Mouse (Mus musculus) kidney, embryonic 16.5 days (tissue): Measurements from ENCODE around the gene Ptprd. TPM values are rescaled to one million over a fixed set of nuclear protein-coding genes. Genes with fewer than 3 reads are reported as not detected.
A peak's percentile ranks its signal among the peaks of the same experiment; 100 is the strongest.

Experiments
- ATAC-seq: fragments of 200-750 bp; cut with Nextera tagmentation; 2 replicates; pipeline ENCODE4 v1.8.0; 2017; ENCODE audit warnings: moderate TSS enrichment; ENCODE audit not compliant: low FRiP score, low TSS enrichment
- H3K27ac ChIP-seq: fragments of 300-500 bp; sonication (generic); 2 replicates; pipeline ENCODE4 v1.5.1; 2014; ENCODE audit warnings: low read length
- H3K27me3 ChIP-seq: fragments of 300-500 bp; sonication (generic); 2 replicates; pipeline ENCODE4 v1.6.1; 2014; ENCODE audit warnings: low read length, control low read depth, mixed read lengths; ENCODE audit not compliant: insufficient read depth
- H3K36me3 ChIP-seq: fragments of 300-500 bp; sonication (generic); 2 replicates; pipeline ENCODE4 v1.6.1; 2014; ENCODE audit warnings: low read length, control low read depth, mixed read lengths; ENCODE audit not compliant: insufficient read depth
- H3K4me1 ChIP-seq: fragments of 300-500 bp; sonication (generic); 2 replicates; pipeline ENCODE4 v1.6.1; 2014; ENCODE audit warnings: low read length, control low read depth, mixed read lengths; ENCODE audit not compliant: insufficient read depth
- H3K4me2 ChIP-seq: fragments of 300-500 bp; sonication (generic); replicated peaks from 2 replicates; pipeline ENCODE4 v1.6.1; 2014; ENCODE audit warnings: low read depth, low read length
- H3K4me3 ChIP-seq: fragments of 300-500 bp; sonication (generic); 2 replicates; pipeline ENCODE4 v1.5.1; 2014; ENCODE audit warnings: mild to moderate bottlenecking, low read length
- H3K9ac ChIP-seq: fragments of 300-500 bp; sonication (generic); replicated peaks from 2 replicates; pipeline ENCODE4 v1.6.1; 2014; ENCODE audit warnings: low read length
- H3K9me3 ChIP-seq: fragments of 300-500 bp; sonication (generic); 2 replicates; pipeline ENCODE4 v1.6.1; 2016; ENCODE audit warnings: low read length, control low read depth
- WGBS: fragments of 180-500 bp; shearing (Covaris S2); extraction: QIAGEN DNeasy Blood & Tissue Kit; methylation state at CpG from one replicate; pipeline ENCODE4 v1.1.7; 2014; 5-methylcytosine and 5-hydroxymethylcytosine counted together
- microRNA-seq: library from miRNA; unstranded; fragments of <30 nt; microRNA quantifications from one replicate; pipeline ENCODE4, GENCODE M21; 2016
- polyA plus RNA-seq: library from polyadenylated mRNA; unstranded; fragments of >200 nt; fragmentation: Nextera tagmentation; extraction: Ambion mirVana; gene quantifications from 2 replicates; pipeline ENCODE4 v1.2.1, GENCODE M21; 2015

Ptprd gene
- polyA plus RNA-seq, 1 experiment from 2014 or later: 20.9 TPM

- H3K4me1 ChIP-seq: no peaks in the 10 kb centered on the region
- no peak overlapping the region for H3K9ac ChIP-seq
- no peak overlapping the region for H3K4me2 ChIP-seq
- peak; percentile 59; the same call in 1 of the 2 replicates for ATAC-seq
- 44% methylated on average over 4 of the region's 4 CpGs for WGBS
- no peak overlapping the region for H3K27ac ChIP-seq
- H3K27me3 ChIP-seq: no peaks in the 10 kb centered on the region
- H3K36me3 ChIP-seq: peaks cover 8% of the 10 kb centered on the region
- H3K9me3 ChIP-seq: no peaks in the 10 kb centered on the region
- no peak overlapping the region for H3K4me3 ChIP-seq
Measured at GRCm38 (mm10) chr4:75950582-75950981, 2261.2 kb downstream of the Ptprd start.

GRCm38 (mm10) chr4:75894871-75895270, 2316.9 kb downstream of the Ptprd start:
- Histone ChIP-seq H3K4me2 (no peak overlapping the region), H3K9me3 (no peaks in the 10 kb centered on the region), H3K4me1 (no peaks in the 10 kb centered on the region), H3K27me3 (no peaks in the 10 kb centered on the region), H3K27ac (no peak overlapping the region), H3K9ac (no peak overlapping the region), H3K4me3 (no peak overlapping the region), H3K36me3 (no peaks in the 10 kb centered on the region)
- no peak for ATAC-seq
- 54% methylated on average over 4 of the region's 4 CpGs for WGBS

Small RNAs within 50 kb of the gene (microRNA-seq; reads per million reads assigned to microRNA genes)
- not detected for gene Gm23159
